ENCODE assay signal across 26 mouse cellular contexts in genomic region chr13:111271868-111272267, GRCm38 (mm10). TPM values are rescaled to one million over a fixed set of nuclear protein-coding genes. Genes with fewer than 3 reads are reported as not detected.
DNase-seq lines count a peak whose midpoint lies in the region; ATAC-seq lines count a peak whose summit lies in the region.
"Had no signal": no experiment of that assay in that cellular context is flagged by ENCODE, and none has a peak within 500 bp of the region (broad histone marks: within the 10 kb centered on the region; RNA-seq: fewer than 3 reads in every experiment).

No protein-coding gene starts in this region.

- no peak overlapping the region for H3K4me3 ChIP-seq in embryonic facial prominence, embryonic 13.5 days
- no peak overlapping the region for H3K4me3 ChIP-seq in embryonic facial prominence, embryonic 10.5 days
- no peak overlapping the region for H3K4me3 ChIP-seq in heart, embryonic 14.5 days (ENCODE audit: control insufficient read depth in 1 of 2, insufficient read depth in 1 of 2, low read depth in 1 of 2, low read length in 2 of 2)
- H3K4me3 ChIP-seq in embryonic facial prominence, embryonic 14.5 days (ENCODE audit: low read depth, low read length) = no peak overlapping the region
- H3K4me3 ChIP-seq: embryonic facial prominence, embryonic 12.5 days; forebrain, embryonic 13.5 days; forebrain, embryonic 15.5 days had no signal

- H3K9ac ChIP-seq in embryonic facial prominence, embryonic 13.5 days = no peak overlapping the region
- H3K9ac ChIP-seq in heart, embryonic 14.5 days (ENCODE audit: low read length) = no peak overlapping the region
- H3K9ac ChIP-seq in embryonic facial prominence, embryonic 14.5 days (ENCODE audit: low read depth, low read length) = no peak overlapping the region
- H3K9ac ChIP-seq: embryonic facial prominence, embryonic 12.5 days; forebrain, embryonic 13.5 days; forebrain, embryonic 15.5 days; forebrain, postnatal 0 days had no signal

- H3K4me2 ChIP-seq in embryonic facial prominence, embryonic 13.5 days = no peak overlapping the region
- H3K4me2 ChIP-seq in heart, embryonic 14.5 days (ENCODE audit: low read length) = no peak overlapping the region
- no peak overlapping the region for H3K4me2 ChIP-seq in embryonic facial prominence, embryonic 14.5 days (ENCODE audit: low read depth, low read length)
- H3K4me2 ChIP-seq: embryonic facial prominence, embryonic 12.5 days; forebrain, embryonic 13.5 days; forebrain, embryonic 15.5 days had no signal

- H3K9me3 ChIP-seq in embryonic facial prominence, embryonic 13.5 days = no peaks in the 10 kb centered on the region
- H3K9me3 ChIP-seq in embryonic facial prominence, embryonic 10.5 days = no peaks in the 10 kb centered on the region
- no peaks in the 10 kb centered on the region for H3K9me3 ChIP-seq in heart, embryonic 14.5 days (ENCODE audit: control insufficient read depth, low read length)
- H3K9me3 ChIP-seq in embryonic facial prominence, embryonic 14.5 days (ENCODE audit: control insufficient read depth, low read length) = no peaks in the 10 kb centered on the region
- H3K9me3 ChIP-seq: embryonic facial prominence, embryonic 12.5 days; forebrain, embryonic 13.5 days; forebrain, embryonic 15.5 days; G1E had no signal

- intact Hi-C loops in heart, postnatal 36 days (cut with DNase I) = no loop called here

- peaks cover 44% of the 10 kb centered on the region for H3K4me1 ChIP-seq in embryonic facial prominence, embryonic 13.5 days
- peaks cover 15% of the 10 kb centered on the region for H3K4me1 ChIP-seq in embryonic facial prominence, embryonic 10.5 days
- H3K4me1 ChIP-seq in heart, embryonic 14.5 days (ENCODE audit: control insufficient read depth in 2 of 2, insufficient read depth in 2 of 2, low read length in 2 of 2) = peaks cover 4% of the 10 kb centered on the region in 2 experiments; a peak in 2 of 4 replicates
- peaks cover 24% of the 10 kb centered on the region; the same call in 1 of the 2 replicates for H3K4me1 ChIP-seq in embryonic facial prominence, embryonic 14.5 days (ENCODE audit: control insufficient read depth, insufficient read depth, low read length)
- H3K4me1 ChIP-seq: forebrain, embryonic 13.5 days; forebrain, embryonic 15.5 days had no signal

- WGBS in embryonic facial prominence, embryonic 13.5 days = 45% methylated on average over 8 of the region's 8 CpGs
- WGBS in embryonic facial prominence, embryonic 10.5 days = 58% methylated on average over 8 of the region's 8 CpGs
- WGBS in heart, embryonic 14.5 days = 58% methylated on average over 8 of the region's 8 CpGs
- WGBS in embryonic facial prominence, embryonic 14.5 days = 50% methylated on average over 8 of the region's 8 CpGs

- no peaks in the 10 kb centered on the region for H3K36me3 ChIP-seq in embryonic facial prominence, embryonic 13.5 days
- H3K36me3 ChIP-seq in embryonic facial prominence, embryonic 10.5 days (replicated peaks) = no peaks in the 10 kb centered on the region
- no peaks in the 10 kb centered on the region for H3K36me3 ChIP-seq in heart, embryonic 14.5 days (ENCODE audit: control insufficient read depth, insufficient read depth, low read length)
- H3K36me3 ChIP-seq in embryonic facial prominence, embryonic 14.5 days (ENCODE audit: control insufficient read depth, insufficient read depth, low read length) = no peaks in the 10 kb centered on the region
- H3K36me3 ChIP-seq: embryonic facial prominence, embryonic 12.5 days; forebrain, embryonic 15.5 days; G1E had no signal

- no peak for ATAC-seq in embryonic facial prominence, embryonic 13.5 days (ENCODE audit: insufficient number of reproducible peaks, insufficient read depth, low FRiP score, low TSS enrichment, low read depth)
- peak; percentile 24; the same call in 1 of the 2 replicates for ATAC-seq in heart, embryonic 14.5 days (ENCODE audit: insufficient number of reproducible peaks, insufficient read depth, low FRiP score, low read depth)
- peak; percentile 26; the same call in 1 of the 2 replicates for ATAC-seq in embryonic facial prominence, embryonic 14.5 days (ENCODE audit: low read depth)
- ATAC-seq: activated CD4-positive, CD25-positive, alpha-beta regulatory T cell, adult 4 months; CD4-positive, CD25-positive, alpha-beta regulatory T cell, adult 4 months; forebrain, embryonic 13.5 days; forebrain, embryonic 15.5 days; forebrain, postnatal 0 days; Patski had no signal

- no peaks in the 10 kb centered on the region for H3K27me3 ChIP-seq in embryonic facial prominence, embryonic 13.5 days
- no peaks in the 10 kb centered on the region for H3K27me3 ChIP-seq in embryonic facial prominence, embryonic 10.5 days (replicated peaks; ENCODE audit: low read depth, poor library complexity, severe bottlenecking)
- no peaks in the 10 kb centered on the region for H3K27me3 ChIP-seq in heart, embryonic 14.5 days (ENCODE audit: control insufficient read depth, insufficient read depth, low read length)
- no peaks in the 10 kb centered on the region for H3K27me3 ChIP-seq in embryonic facial prominence, embryonic 14.5 days (replicated peaks; ENCODE audit: control insufficient read depth, insufficient read depth, low read length)
- H3K27me3 ChIP-seq: CH12.LX; embryonic facial prominence, embryonic 12.5 days; forebrain, embryonic 13.5 days; forebrain, embryonic 15.5 days; Patski had no signal

- peak overlapping the region; percentile 5 for H3K27ac ChIP-seq in embryonic facial prominence, embryonic 13.5 days
- H3K27ac ChIP-seq in embryonic facial prominence, embryonic 10.5 days (replicated peaks) = no peak overlapping the region
- no peak overlapping the region for H3K27ac ChIP-seq in heart, embryonic 14.5 days (replicated peaks in 1 of 2; ENCODE audit: control insufficient read depth in 1 of 2, insufficient read depth in 1 of 2, low read depth in 2 of 2, low read length in 2 of 2)
- H3K27ac ChIP-seq in embryonic facial prominence, embryonic 14.5 days (replicated peaks; ENCODE audit: low read depth, low read length) = no peak overlapping the region
- H3K27ac ChIP-seq: embryonic facial prominence, embryonic 12.5 days; forebrain, embryonic 13.5 days; forebrain, embryonic 15.5 days had no signal

- no peak for DNase-seq in embryonic facial prominence, embryonic 10.5 days (ENCODE audit: low spot score)
- no peak for DNase-seq in heart, postnatal 36 days
- DNase-seq in embryonic facial prominence, embryonic 14.5 days (ENCODE audit: low spot score) = peak; percentile 67
- DNase-seq: adrenal gland, adult 8-10 months; adrenal gland, postnatal 14 days; adrenal gland, postnatal 36 days; B cell, adult 2 months; cerebellum, adult 11-12 months; cerebellum, adult 8-10 months; cerebellum, adult 9-11 months; cerebellum, postnatal 14 days; cerebellum, postnatal 36 days; embryo, embryonic 11 days; forebrain, postnatal 0 days had no signal

RNA-seq across cellular contexts. Expression of gene Actbl2, which starts 17.1 kb away (rescaled TPM):
- polyA plus RNA-seq in embryonic facial prominence, embryonic 13.5 days (2015; fragmentation: Nextera tagmentation; extraction: Ambion mirVana) = not detected in 2 replicates
- polyA plus RNA-seq in embryonic facial prominence, embryonic 10.5 days (2016; fragmentation: Nextera tagmentation; extraction: Ambion mirVana) = not detected in 2 replicates
- not detected in 2 replicates for polyA plus RNA-seq in heart, embryonic 14.5 days (2014; fragmentation: Nextera tagmentation; extraction: Ambion mirVana)
- total RNA-seq in heart, postnatal 36 days (2021) = not detected
- 0.12 TPM in 1 of 2 replicates, not detected in the other for polyA plus RNA-seq in embryonic facial prominence, embryonic 14.5 days (2014; fragmentation: Nextera tagmentation; extraction: Ambion mirVana)
- total RNA-seq: adrenal gland, adult 8-10 months; adrenal gland, postnatal 14 days; CH12.LX; common myeloid progenitor, adult 5-6 weeks; forebrain, postnatal 0 days had no signal
- polyA plus RNA-seq: CD4-positive, CD25-positive, alpha-beta regulatory T cell, adult 4 months; forebrain, embryonic 11.5 days; forebrain, embryonic 13.5 days; forebrain, embryonic 15.5 days; forebrain, postnatal 0 days; G1E; Patski had no signal
